ENCODE assay signal across 8 mouse cellular contexts in genomic region chr10:80880131-80880641, GRCm38 (mm10). TPM values are rescaled to one million over a fixed set of nuclear protein-coding genes. Genes with fewer than 3 reads are reported as not detected.
DNase-seq lines count a peak whose midpoint lies in the region; ATAC-seq lines count a peak whose summit lies in the region.

No protein-coding gene starts in this region.

- H3K9me3 ChIP-seq in kidney, embryonic 15.5 days (replicated peaks), result no peaks in the 10 kb centered on the region

- H3K27me3 ChIP-seq in kidney, embryonic 15.5 days, result no peaks in the 10 kb centered on the region

- DNase-seq in 3T3-L1 (ENCODE audit: low read depth, low spot score), result peak; percentile 80
- DNase-seq in B cell, adult 2 months, result peak; percentile 86 to 87
- DNase-seq in brain, adult 2 months (ENCODE audit: low read depth, low spot score), result peak; percentile 81
- peak; percentile 73 for DNase-seq in forelimb bud, embryonic 11.5 days (ENCODE audit: low read depth, low spot score)
- DNase-seq in lung, adult 18-20 months, result peak; percentile 44 to 58
- DNase-seq in retina, embryonic 14.5 days (ENCODE audit: low spot score), result peak; percentile 88
- DNase-seq in yolk sac, embryonic 10.5 days (ENCODE audit: low spot score), result peak; percentile 44

- no peaks in the 10 kb centered on the region for H3K36me3 ChIP-seq in kidney, embryonic 15.5 days

- no peak overlapping the region for H3K27ac ChIP-seq in kidney, embryonic 15.5 days

- ATAC-seq in kidney, embryonic 15.5 days (replicated peaks; ENCODE audit: low FRiP score), result 0 out of 2 replicates have a peak, but pooled peaks have one; percentile 43

- no peak overlapping the region for H3K9ac ChIP-seq in kidney, embryonic 15.5 days

- WGBS in kidney, embryonic 15.5 days, result 17% methylated on average over 5 of the region's 5 CpGs

- H3K4me2 ChIP-seq in kidney, embryonic 15.5 days, result no peak overlapping the region

- H3K4me3 ChIP-seq in kidney, embryonic 15.5 days (replicated peaks), result no peak overlapping the region

- peaks cover 7% of the 10 kb centered on the region; the same call in 1 of the 2 replicates for H3K4me1 ChIP-seq in kidney, embryonic 15.5 days

RNA-seq across cellular contexts. Expression of gene Tmprss9, which starts 8.5 kb away (rescaled TPM):
- 0.04 TPM in 1 of 2 replicates, not detected in the other for polyA plus RNA-seq in kidney, embryonic 15.5 days (2015; fragmentation: Nextera tagmentation; extraction: Ambion mirVana)

RNA-seq across cellular contexts. Expression of gene Timm13, which starts 20.6 kb away (rescaled TPM):
- polyA plus RNA-seq in kidney, embryonic 15.5 days (2015; fragmentation: Nextera tagmentation; extraction: Ambion mirVana), result 365 and 368 TPM in 2 replicates

RNA-seq across cellular contexts. Expression of gene Sppl2b, which starts 25.1 kb away (rescaled TPM):
- 43.8 and 48.1 TPM in 2 replicates for polyA plus RNA-seq in kidney, embryonic 15.5 days (2015; fragmentation: Nextera tagmentation; extraction: Ambion mirVana)

RNA-seq across cellular contexts. Expression of gene Lsm7, which starts 25.2 kb away (rescaled TPM):
- 303 and 328 TPM in 2 replicates for polyA plus RNA-seq in kidney, embryonic 15.5 days (2015; fragmentation: Nextera tagmentation; extraction: Ambion mirVana)

RNA-seq across cellular contexts. Expression of gene Lingo3, which starts 36.3 kb away (rescaled TPM):
- polyA plus RNA-seq in kidney, embryonic 15.5 days (2015; fragmentation: Nextera tagmentation; extraction: Ambion mirVana), result 0.83 and 1.2 TPM in 2 replicates
